Mouse (Mus musculus) heart, postnatal 14 days (tissue): Measurements from ENCODE around the gene Gm17622. TPM values are rescaled to one million over a fixed set of nuclear protein-coding genes. Genes with fewer than 3 reads are reported as not detected.

ENCODE experiments used
- total RNA-seq, 2 experiments: library from RNA; stranded (reverse); gene quantifications; 2 replicates each; pipeline ENCODE4 v1.2.3; 2021

The Gm17622 gene
- total RNA-seq, 2 experiments from 2014 or later: not detected

Other genes starting within 250 kb of the Gm17622 start
- 10 to 100 TPM; 12.4 to 13.8 TPM for gene Poc5, start 102.4 kb upstream of the Gm17622 start, total RNA-seq
- gene Ankdd1b, start 19.5 kb upstream of the Gm17622 start, total RNA-seq: under 1 TPM; 0.24 to 0.29 TPM
- 1 to 10 TPM; 5.5 to 6.4 TPM for gene Polk, start 51.8 kb downstream of the Gm17622 start, total RNA-seq
- gene Col4a3bp, start 51.9 kb downstream of the Gm17622 start, total RNA-seq: 10 to 100 TPM; 39.5 to 42.2 TPM
- 10 to 100 TPM; 16.3 TPM for gene Hmgcr, start 180.2 kb downstream of the Gm17622 start, total RNA-seq